Mouse (Mus musculus): Measurements from ENCODE around the gene Marveld2. TPM values are rescaled to one million over a fixed set of nuclear protein-coding genes. Genes with fewer than 3 reads are reported as not detected.

Gene Marveld2
- polyA plus RNA-seq, 1 experiment from 2014 or later, result 2.8 TPM

DNA sequence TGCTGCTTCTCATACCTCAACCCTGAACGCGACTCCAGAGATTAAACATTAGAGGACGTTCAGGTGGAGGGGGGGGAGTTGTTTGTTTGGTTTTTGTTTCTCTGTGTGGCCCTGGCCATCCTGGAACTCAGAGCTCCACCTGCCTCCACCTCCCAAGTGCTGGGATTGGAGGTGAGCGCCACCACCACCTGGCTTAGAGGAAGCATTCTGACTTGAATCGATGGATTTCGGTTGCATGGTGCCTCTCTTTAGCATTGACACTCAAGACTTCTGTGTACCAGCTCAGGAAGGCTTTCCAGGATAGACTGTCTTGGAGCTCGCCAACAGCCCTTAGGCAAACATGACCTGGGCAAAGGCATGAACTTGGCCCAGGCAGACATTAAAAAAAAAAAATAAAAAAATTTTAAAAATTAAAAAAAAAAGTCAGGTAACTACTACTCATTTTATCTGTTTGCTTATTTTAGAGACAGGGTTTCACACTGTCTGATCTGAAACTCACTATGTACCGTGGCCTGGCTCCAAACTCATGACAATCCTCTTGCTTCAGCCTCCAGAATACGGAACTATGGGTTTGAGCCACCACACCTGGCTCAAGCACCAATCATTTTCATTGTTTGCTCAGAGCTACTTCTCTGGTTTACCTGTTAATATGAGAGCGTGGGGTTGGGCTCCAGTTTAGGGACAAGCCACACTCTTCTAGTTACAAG, 13.6 kb downstream of the Marveld2 start:
- ATAC-seq (replicated peaks; ENCODE audit: insufficient number of reproducible peaks, low FRiP score, low TSS enrichment), result no peak
- Histone ChIP-seq H3K4me2 (no peak overlapping the region), H3K9ac (ENCODE audit: low read depth, low read length) (no peak overlapping the region), H3K4me3 (ENCODE audit: low read depth, low read length) (no peak overlapping the region), H3K9me3 (replicated peaks; ENCODE audit: control insufficient read depth, low read length) (no peaks in the 10 kb centered on the region), H3K4me1 (ENCODE audit: control insufficient read depth, insufficient read depth, low read length) (no peaks in the 10 kb centered on the region), H3K27ac (ENCODE audit: low read depth, low read length) (no peak overlapping the region), H3K36me3 (ENCODE audit: control insufficient read depth, insufficient read depth, low read length) (no peaks in the 10 kb centered on the region), H3K27me3 (ENCODE audit: control insufficient read depth, insufficient read depth, low read length) (no peaks in the 10 kb centered on the region)
- WGBS (ENCODE audit: insufficient replicate concordance), result 81% methylated on average over 10 of the region's 10 CpGs

DNA sequence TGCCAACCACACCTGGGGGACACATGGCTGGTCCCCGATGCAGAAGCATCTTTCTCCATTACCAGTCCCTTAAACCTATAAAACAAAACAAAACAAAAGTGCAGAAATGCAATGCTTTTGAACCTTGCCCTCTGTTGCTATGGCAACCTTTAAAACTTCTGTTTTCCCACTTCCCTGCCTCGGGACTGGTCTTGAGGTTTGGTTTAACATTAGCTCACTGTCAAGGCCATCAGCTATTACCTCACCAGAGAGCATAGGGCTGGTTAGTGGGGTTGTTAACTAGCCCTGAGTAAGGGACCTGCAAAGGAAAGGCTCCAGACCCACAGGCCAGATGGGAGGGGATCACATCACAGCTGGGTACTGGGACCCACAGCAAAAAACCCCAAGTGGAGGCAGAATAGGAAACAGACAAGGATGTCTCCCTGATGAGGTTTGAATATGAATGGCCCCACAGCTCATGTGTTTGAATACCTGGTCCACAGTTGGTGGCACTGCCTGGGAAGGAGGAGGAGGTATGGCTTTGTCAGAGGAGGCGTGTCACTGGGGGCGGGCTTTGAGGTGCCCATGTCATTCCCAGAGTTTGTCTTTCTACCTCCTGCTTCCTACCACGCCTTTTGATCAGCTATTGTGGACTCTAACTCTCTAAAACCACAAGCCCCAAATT, 14.4 kb downstream of the Marveld2 start:
- ATAC-seq (replicated peaks; ENCODE audit: insufficient number of reproducible peaks, low FRiP score, low TSS enrichment), result no peak
- Histone ChIP-seq H3K4me3 (ENCODE audit: low read depth, low read length) (no peak overlapping the region), H3K27me3 (ENCODE audit: control insufficient read depth, insufficient read depth, low read length) (no peaks in the 10 kb centered on the region), H3K27ac (ENCODE audit: low read depth, low read length) (no peak overlapping the region), H3K4me2 (no peak overlapping the region), H3K4me1 (ENCODE audit: control insufficient read depth, insufficient read depth, low read length) (no peaks in the 10 kb centered on the region), H3K36me3 (ENCODE audit: control insufficient read depth, insufficient read depth, low read length) (no peaks in the 10 kb centered on the region), H3K9ac (ENCODE audit: low read depth, low read length) (no peak overlapping the region), H3K9me3 (replicated peaks; ENCODE audit: control insufficient read depth, low read length) (no peaks in the 10 kb centered on the region)
- WGBS (ENCODE audit: insufficient replicate concordance), result 77% methylated on average over 5 of the region's 5 CpGs

DNA sequence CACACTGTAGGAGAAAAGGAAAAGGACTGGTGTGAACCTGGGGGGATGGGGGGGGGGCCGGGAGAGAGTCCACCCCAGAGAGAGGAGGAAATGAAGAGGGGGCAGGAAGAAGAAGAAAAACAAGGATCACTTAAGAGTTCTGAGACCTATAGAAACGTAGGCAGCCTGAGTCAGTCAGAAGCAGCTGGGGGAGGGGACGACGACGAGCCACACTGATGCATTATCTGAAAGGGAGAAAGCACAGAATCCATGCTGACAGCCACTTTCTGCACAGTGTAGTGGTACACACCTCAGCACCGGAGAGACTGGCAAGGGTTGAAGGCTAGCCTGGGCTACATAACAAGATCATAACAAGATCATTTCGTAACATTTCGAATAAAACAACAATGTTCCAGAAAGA, 15.7 kb downstream of the Marveld2 start:
- ATAC-seq (replicated peaks; ENCODE audit: insufficient number of reproducible peaks, low FRiP score, low TSS enrichment), result no peak; the same call in 1 of the 2 replicates
- 36% methylated on average over 8 of the region's 8 CpGs for WGBS (ENCODE audit: insufficient replicate concordance)

DNA sequence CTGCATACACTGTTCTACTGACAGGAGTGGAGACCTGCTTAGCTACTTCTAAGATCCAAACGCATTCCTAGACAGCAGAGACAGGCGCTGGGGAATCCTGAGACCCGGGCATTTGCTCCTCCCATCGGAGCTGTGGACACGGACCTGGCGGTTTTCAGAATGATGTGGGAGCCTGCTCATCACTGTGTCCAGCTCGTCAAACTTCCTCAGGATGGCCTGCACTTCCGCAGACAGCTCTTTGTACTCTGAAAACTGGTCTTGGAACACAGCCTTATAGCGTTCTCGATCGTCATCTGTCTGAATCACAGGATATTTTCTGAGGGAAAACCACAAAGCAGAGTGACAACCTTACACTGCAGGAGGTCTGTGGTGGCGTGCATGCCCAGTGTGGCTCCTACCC, 16.5 kb downstream of the Marveld2 start:
- Histone ChIP-seq H3K4me1 (ENCODE audit: control insufficient read depth, insufficient read depth, low read length) (no peaks in the 10 kb centered on the region), H3K36me3 (ENCODE audit: control insufficient read depth, insufficient read depth, low read length) (no peaks in the 10 kb centered on the region), H3K9ac (ENCODE audit: low read depth, low read length) (no peak overlapping the region), H3K4me2 (no peak overlapping the region), H3K27ac (ENCODE audit: low read depth, low read length) (no peak overlapping the region), H3K27me3 (ENCODE audit: control insufficient read depth, insufficient read depth, low read length) (no peaks in the 10 kb centered on the region), H3K9me3 (replicated peaks; ENCODE audit: control insufficient read depth, low read length) (no peaks in the 10 kb centered on the region), H3K4me3 (ENCODE audit: low read depth, low read length) (no peak overlapping the region)
- ATAC-seq (replicated peaks; ENCODE audit: insufficient number of reproducible peaks, low FRiP score, low TSS enrichment), result no peak
- WGBS (ENCODE audit: insufficient replicate concordance), result 65% methylated on average over 12 of the region's 12 CpGs

More for the DNA sequence above, 15.7 kb downstream of the Marveld2 start:
- Histone ChIP-seq H3K36me3 (ENCODE audit: control insufficient read depth, insufficient read depth, low read length) (no peaks in the 10 kb centered on the region), H3K9ac (ENCODE audit: low read depth, low read length) (no peak overlapping the region), H3K27ac (ENCODE audit: low read depth, low read length) (no peak overlapping the region), H3K9me3 (replicated peaks; ENCODE audit: control insufficient read depth, low read length) (no peaks in the 10 kb centered on the region), H3K4me2 (peak overlapping the region; percentile 46), H3K4me3 (ENCODE audit: low read depth, low read length) (no peak overlapping the region), H3K4me1 (ENCODE audit: control insufficient read depth, insufficient read depth, low read length) (no peaks in the 10 kb centered on the region), H3K27me3 (ENCODE audit: control insufficient read depth, insufficient read depth, low read length) (no peaks in the 10 kb centered on the region)

DNA sequence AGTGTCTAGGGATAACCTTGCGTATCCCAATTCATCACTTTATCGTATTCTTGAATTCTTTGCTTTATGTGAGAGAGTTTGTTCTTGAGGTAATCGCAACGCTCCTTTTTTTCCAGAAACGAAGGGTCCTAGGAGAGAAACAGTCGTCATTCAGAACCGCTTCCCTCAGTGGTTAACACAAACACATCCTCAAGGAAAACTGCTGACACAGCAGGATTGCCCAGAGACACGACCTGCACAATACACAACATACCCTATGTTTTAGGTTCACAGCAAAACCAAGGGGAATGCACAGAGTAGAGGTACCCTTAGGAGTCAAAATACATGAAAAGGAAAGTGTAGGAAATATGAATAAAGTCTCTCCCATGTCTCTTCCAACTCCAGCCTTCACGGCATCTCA, 19.5 kb downstream of the Marveld2 start:
- no peaks in the 10 kb centered on the region for H3K9me3 ChIP-seq (replicated peaks; ENCODE audit: control insufficient read depth, low read length)
- no peaks in the 10 kb centered on the region for H3K4me1 ChIP-seq (ENCODE audit: control insufficient read depth, insufficient read depth, low read length)
- no peak overlapping the region for H3K4me3 ChIP-seq (ENCODE audit: low read depth, low read length)
- 77% methylated on average over 9 of the region's 9 CpGs for WGBS (ENCODE audit: insufficient replicate concordance)
- no peak overlapping the region for H3K27ac ChIP-seq (ENCODE audit: low read depth, low read length)
- H3K36me3 ChIP-seq (ENCODE audit: control insufficient read depth, insufficient read depth, low read length), result no peaks in the 10 kb centered on the region
- H3K4me2 ChIP-seq, result no peak overlapping the region
- no peak for ATAC-seq (replicated peaks; ENCODE audit: insufficient number of reproducible peaks, low FRiP score, low TSS enrichment)
- H3K9ac ChIP-seq (ENCODE audit: low read depth, low read length), result no peak overlapping the region
- no peaks in the 10 kb centered on the region for H3K27me3 ChIP-seq (ENCODE audit: control insufficient read depth, insufficient read depth, low read length)

DNA sequence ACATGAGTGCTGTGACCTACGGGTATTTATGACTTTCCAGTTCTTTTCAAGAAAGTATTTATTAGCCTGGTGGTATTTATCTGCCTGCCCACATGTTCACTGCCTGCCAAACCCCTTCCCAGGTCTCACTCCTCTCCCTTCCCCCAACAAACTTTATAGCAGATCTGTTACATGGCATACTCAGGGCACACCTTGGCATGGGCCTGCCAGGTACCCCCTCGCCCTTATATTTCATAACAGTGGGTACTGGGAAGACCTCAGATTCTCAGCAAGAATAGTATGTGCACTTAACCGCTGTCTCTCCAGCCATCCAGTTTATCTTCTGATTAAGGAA, 21.3 kb downstream of the Marveld2 start:
- Histone ChIP-seq H3K36me3 (ENCODE audit: control insufficient read depth, insufficient read depth, low read length) (no peaks in the 10 kb centered on the region), H3K4me1 (ENCODE audit: control insufficient read depth, insufficient read depth, low read length) (no peaks in the 10 kb centered on the region), H3K27ac (ENCODE audit: low read depth, low read length) (no peak overlapping the region), H3K9ac (ENCODE audit: low read depth, low read length) (no peak overlapping the region), H3K9me3 (replicated peaks; ENCODE audit: control insufficient read depth, low read length) (no peaks in the 10 kb centered on the region), H3K4me2 (no peak overlapping the region), H3K27me3 (ENCODE audit: control insufficient read depth, insufficient read depth, low read length) (no peaks in the 10 kb centered on the region), H3K4me3 (ENCODE audit: low read depth, low read length) (no peak overlapping the region)
- 84% methylated on average over 3 of the region's 3 CpGs for WGBS (ENCODE audit: insufficient replicate concordance)
- no peak for ATAC-seq (replicated peaks; ENCODE audit: insufficient number of reproducible peaks, low FRiP score, low TSS enrichment)

DNA sequence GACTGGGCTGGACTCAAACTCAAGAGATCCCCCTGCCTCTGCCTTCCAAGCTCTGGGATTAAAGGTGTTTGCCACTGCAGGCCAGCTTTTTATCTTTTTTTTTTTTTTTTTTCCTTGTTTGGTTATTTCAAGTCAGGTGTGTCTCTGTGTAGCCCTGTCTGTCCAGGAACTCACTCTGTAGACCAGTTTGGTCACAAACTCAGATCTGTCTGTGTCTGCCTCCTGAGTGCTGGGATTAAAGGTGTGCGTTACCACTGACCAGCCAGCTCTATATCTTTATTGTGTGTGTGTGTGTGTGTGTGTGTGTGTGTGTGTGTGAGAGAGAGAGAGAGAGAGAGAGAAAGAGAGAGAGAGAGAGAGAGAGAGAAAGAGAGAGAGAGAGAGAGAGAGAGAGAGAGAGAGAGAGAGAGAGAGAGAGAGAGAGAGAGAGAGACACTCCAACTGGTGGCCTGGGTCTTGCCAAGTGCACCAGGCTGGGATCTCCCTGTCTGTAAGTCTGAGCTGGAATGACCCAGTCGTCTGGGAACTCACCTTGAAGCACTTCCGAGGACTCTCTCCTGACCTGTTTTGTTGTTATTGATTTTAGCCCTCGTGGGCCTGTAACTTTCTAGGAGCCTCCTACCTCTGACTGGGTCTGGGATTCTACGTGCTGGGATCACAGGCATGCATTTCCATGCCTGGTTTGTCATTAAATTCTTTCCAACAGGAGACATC, 21.8 kb downstream of the Marveld2 start:
- 70% methylated on average over 5 of the region's 5 CpGs for WGBS (ENCODE audit: insufficient replicate concordance)
- Histone ChIP-seq H3K36me3 (ENCODE audit: control insufficient read depth, insufficient read depth, low read length) (no peaks in the 10 kb centered on the region), H3K4me2 (no peak overlapping the region), H3K4me3 (ENCODE audit: low read depth, low read length) (no peak overlapping the region), H3K9ac (ENCODE audit: low read depth, low read length) (no peak overlapping the region), H3K4me1 (ENCODE audit: control insufficient read depth, insufficient read depth, low read length) (no peaks in the 10 kb centered on the region), H3K27me3 (ENCODE audit: control insufficient read depth, insufficient read depth, low read length) (no peaks in the 10 kb centered on the region), H3K27ac (ENCODE audit: low read depth, low read length) (no peak overlapping the region), H3K9me3 (replicated peaks; ENCODE audit: control insufficient read depth, low read length) (no peaks in the 10 kb centered on the region)
- ATAC-seq (replicated peaks; ENCODE audit: insufficient number of reproducible peaks, low FRiP score, low TSS enrichment), result no peak

DNA sequence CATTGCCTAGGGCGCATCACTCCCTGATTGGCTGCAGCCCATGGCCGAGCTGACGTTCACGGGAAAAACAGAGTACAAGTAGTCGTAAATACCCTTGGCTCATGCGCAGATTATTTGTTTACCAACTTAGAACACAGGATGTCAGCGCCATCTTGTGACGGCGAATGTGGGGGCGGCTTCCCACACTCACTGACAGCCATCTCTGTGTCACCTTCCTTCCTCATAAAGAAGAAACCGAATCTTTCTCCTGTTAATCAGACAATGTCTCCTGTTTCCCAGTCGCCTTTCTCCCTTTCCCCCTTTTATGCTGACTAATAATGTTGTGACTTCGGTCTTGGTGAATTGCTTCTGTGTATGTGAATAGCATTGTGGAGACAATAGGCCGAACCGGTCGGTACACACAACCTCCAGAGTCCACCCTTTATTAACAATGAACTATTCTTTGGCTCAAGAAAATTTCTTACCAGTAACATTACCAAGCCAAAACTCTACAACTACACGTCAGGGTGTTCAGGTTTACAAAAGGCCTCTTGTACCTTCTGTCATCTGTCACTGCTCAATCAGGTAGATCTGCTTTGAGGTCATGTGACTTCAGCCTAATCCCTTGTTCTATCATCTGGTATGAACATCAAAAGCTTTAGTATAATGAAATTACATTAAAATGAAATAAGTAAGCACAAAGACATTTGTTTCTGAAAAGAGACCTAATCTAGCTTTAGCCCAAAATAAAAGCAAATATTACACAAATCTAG, 22.6 kb downstream of the Marveld2 start:
- H3K4me2 ChIP-seq, result peak overlapping the region; percentile 17

More for the DNA sequence above, 22.6 kb downstream of the Marveld2 start:
- Histone ChIP-seq H3K27me3 (ENCODE audit: control insufficient read depth, insufficient read depth, low read length) (no peaks in the 10 kb centered on the region), H3K27ac (ENCODE audit: low read depth, low read length) (0 out of 2 replicates have a peak overlapping the region, but pooled peaks have one; percentile 29), H3K9me3 (replicated peaks; ENCODE audit: control insufficient read depth, low read length) (no peaks in the 10 kb centered on the region), H3K4me3 (ENCODE audit: low read depth, low read length) (no peak overlapping the region), H3K4me1 (ENCODE audit: control insufficient read depth, insufficient read depth, low read length) (no peaks in the 10 kb centered on the region), H3K9ac (ENCODE audit: low read depth, low read length) (no peak overlapping the region), H3K36me3 (ENCODE audit: control insufficient read depth, insufficient read depth, low read length) (no peaks in the 10 kb centered on the region)
- WGBS (ENCODE audit: insufficient replicate concordance), result 57% methylated on average over 11 of the region's 17 CpGs
- no peak for ATAC-seq (replicated peaks; ENCODE audit: insufficient number of reproducible peaks, low FRiP score, low TSS enrichment)
